Mouse (Mus musculus) liver, embryonic 11.5 days (tissue): ENCODE measurements around the gene Acad12. TPM values are rescaled to one million over a fixed set of nuclear protein-coding genes. Genes with fewer than 3 reads are reported as not detected.

Experiments used
- ATAC-seq: fragments of 200-750 bp; cut with Nextera tagmentation; replicated peaks from 2 replicates; pipeline ENCODE4 v1.8.0; 2017; ENCODE audit warnings: moderate number of reproducible peaks, mild to moderate bottlenecking, moderate TSS enrichment, moderate library complexity; ENCODE audit not compliant: low FRiP score
- DNase-seq: peaks from one replicate; pipeline ENCODE4 v3.0.0-alpha.2; 2017; ENCODE audit warnings: low spot score
- H3K27ac ChIP-seq: fragments of 300-500 bp; sonication (generic); 2 replicates; pipeline ENCODE4 v1.5.1; 2014; ENCODE audit warnings: mild to moderate bottlenecking, low read depth, low read length, control low read depth
- H3K27me3 ChIP-seq: fragments of 300-500 bp; sonication (generic); replicated peaks from 2 replicates; pipeline ENCODE4 v1.6.1; 2014; ENCODE audit warnings: low read length, mixed read lengths; ENCODE audit not compliant: control insufficient read depth, insufficient read depth
- H3K36me3 ChIP-seq: fragments of 300-500 bp; sonication (generic); 2 replicates; pipeline ENCODE4 v1.6.1; 2014; ENCODE audit warnings: mild to moderate bottlenecking, low read length, moderate library complexity, mixed read lengths; ENCODE audit not compliant: control insufficient read depth, insufficient read depth
- H3K4me1 ChIP-seq: fragments of 300-500 bp; sonication (generic); replicated peaks from 2 replicates; pipeline ENCODE4 v1.6.1; 2014; ENCODE audit warnings: low read length, mixed read lengths; ENCODE audit not compliant: control insufficient read depth, insufficient read depth
- H3K4me2 ChIP-seq: fragments of 300-500 bp; sonication (generic); 2 replicates; pipeline ENCODE4 v1.6.1; 2014; ENCODE audit warnings: mild to moderate bottlenecking, control low read depth, moderate library complexity
- H3K4me3 ChIP-seq: fragments of 300-500 bp; sonication (generic); 2 replicates; pipeline ENCODE4 v1.5.1; 2014; ENCODE audit warnings: low read depth, low read length, control low read depth
- H3K9ac ChIP-seq: fragments of 300-500 bp; sonication (generic); 2 replicates; pipeline ENCODE4 v1.6.1; 2014; ENCODE audit warnings: low read depth, low read length, control low read depth
- H3K9me3 ChIP-seq: fragments of 300-500 bp; sonication (generic); 2 replicates; pipeline ENCODE4 v1.6.1; 2016; ENCODE audit warnings: low read length, inconsistent platforms, mixed read lengths; ENCODE audit not compliant: control insufficient read depth
- WGBS: fragments of 180-500 bp; shearing (Covaris S2); extraction: QIAGEN DNeasy Blood & Tissue Kit; methylation state at CpG from one replicate; pipeline ENCODE4 v1.1.7; 2014; 5-methylcytosine and 5-hydroxymethylcytosine counted together
- polyA plus RNA-seq: library from polyadenylated mRNA; unstranded; fragments of >200 nt; fragmentation: Nextera tagmentation; extraction: Ambion mirVana; gene quantifications from 2 replicates; pipeline ENCODE4 v1.2.1, GENCODE M21; 2014

Gene Acad12
- polyA plus RNA-seq, 1 experiment from 2014 or later: 3.0 TPM

DNA sequence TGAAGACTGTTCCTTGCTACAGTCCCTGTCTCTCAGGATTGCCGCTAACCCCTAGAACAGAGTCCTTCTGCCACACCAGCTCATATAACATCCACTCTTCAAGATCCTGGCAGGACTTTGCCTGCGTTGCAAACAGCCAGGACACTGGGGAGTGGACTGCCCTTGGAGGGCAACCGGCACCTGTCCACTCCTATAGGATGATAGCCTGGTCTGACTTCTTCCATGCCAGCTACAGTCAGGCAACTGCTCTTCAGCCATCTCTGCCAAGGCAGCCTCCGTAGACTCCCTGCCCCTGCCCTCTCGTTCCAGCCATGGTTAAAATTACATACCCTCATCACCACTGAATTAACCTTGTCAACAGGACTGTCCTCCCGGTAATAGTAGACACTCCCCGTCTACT lies 69.5 kb downstream of the Acad12 start:
- no peaks in the 10 kb centered on the region; the same call in 1 of the 2 replicates for H3K9me3 ChIP-seq
- H3K4me3 ChIP-seq: no peak overlapping the region
- peaks cover 9% of the 10 kb centered on the region for H3K4me1 ChIP-seq
- no peak overlapping the region for H3K27ac ChIP-seq
- no peak overlapping the region for H3K4me2 ChIP-seq
- DNase-seq: no peak
- H3K27me3 ChIP-seq: no peaks in the 10 kb centered on the region
- no peak for ATAC-seq
- no peaks in the 10 kb centered on the region for H3K36me3 ChIP-seq
- no peak overlapping the region for H3K9ac ChIP-seq
- WGBS: 83% methylated on average over 7 of the region's 7 CpGs

DNA sequence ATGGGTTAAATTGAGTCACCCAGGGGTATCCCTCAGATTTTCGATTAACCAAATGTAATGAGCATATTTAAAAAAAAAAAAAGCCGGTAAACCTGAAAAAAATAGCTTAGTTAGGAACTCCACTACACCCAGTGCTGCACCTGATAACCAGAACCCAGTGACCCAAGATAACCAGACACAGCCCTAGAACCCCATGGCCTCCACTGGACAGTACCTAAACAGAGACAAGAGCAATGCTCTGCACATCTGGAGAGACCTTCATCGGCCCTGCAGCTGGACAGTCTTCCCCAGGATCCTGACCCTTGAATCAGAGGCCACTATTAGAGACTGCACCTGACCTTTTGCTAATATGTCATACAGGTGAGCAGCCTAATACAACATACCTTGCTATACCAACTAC lies 71.7 kb downstream of the Acad12 start:
- peak overlapping the region; percentile 85 for H3K27ac ChIP-seq
- 0 out of 2 replicates have a peak, but pooled peaks have one; percentile 42 for ATAC-seq
- peak overlapping the region; percentile 72 for H3K4me2 ChIP-seq
- no peaks in the 10 kb centered on the region for H3K27me3 ChIP-seq
- no peaks in the 10 kb centered on the region for H3K36me3 ChIP-seq
- no peak overlapping the region; the same call in 1 of the 2 replicates for H3K9ac ChIP-seq
- no peak for DNase-seq
- peak overlapping the region; percentile 80; the same call in 1 of the 2 replicates for H3K4me3 ChIP-seq
- peaks cover 16% of the 10 kb centered on the region for H3K4me1 ChIP-seq
- 74% methylated on average over 3 of the region's 3 CpGs for WGBS
- H3K9me3 ChIP-seq: no peaks in the 10 kb centered on the region; the same call in 1 of the 2 replicates

Other genes with a start within 250 kb of the Acad12 start
- 36.7 and 38.6 TPM in 2 replicates for gene Trafd1, start 233.3 kb downstream of the Acad12 start, polyA plus RNA-seq
- gene Naa25, start 221.0 kb downstream of the Acad12 start, polyA plus RNA-seq: 59.5 and 64.2 TPM in 2 replicates
- 1.1 and 2.6 TPM in 2 replicates for gene Tmem116, start 167.0 kb downstream of the Acad12 start, polyA plus RNA-seq
- gene Erp29, start 166.4 kb downstream of the Acad12 start, polyA plus RNA-seq: 168 and 175 TPM in 2 replicates
- not detected in 2 replicates for gene Adam1b, start 115.5 kb downstream of the Acad12 start, polyA plus RNA-seq
- 1.2 TPM in 2 replicates for gene Adam1a, start 73.5 kb downstream of the Acad12 start, polyA plus RNA-seq
- not detected in 2 replicates for gene Gm42878, start 73.5 kb downstream of the Acad12 start, polyA plus RNA-seq
- gene Mapkapk5, start 73.0 kb downstream of the Acad12 start, polyA plus RNA-seq: 59.8 and 65.3 TPM in 2 replicates
- 88.7 and 97.3 TPM in 2 replicates for gene Aldh2, start 25.1 kb downstream of the Acad12 start, polyA plus RNA-seq
- gene Acad10, start 41.6 kb upstream of the Acad12 start, polyA plus RNA-seq: 2.7 and 3.6 TPM in 2 replicates
- gene Brap, start 41.6 kb upstream of the Acad12 start, polyA plus RNA-seq: 42.8 and 46.0 TPM in 2 replicates
- 49.8 and 63.9 TPM in 2 replicates for gene Atxn2, start 92.4 kb upstream of the Acad12 start, polyA plus RNA-seq
- gene Sh2b3, start 218.7 kb upstream of the Acad12 start, polyA plus RNA-seq: 14.7 and 15.7 TPM in 2 replicates
- gene Pheta1, start 230.0 kb upstream of the Acad12 start, polyA plus RNA-seq: 12.1 and 13.7 TPM in 2 replicates